In genomic region chr7:70356691-70357515, GRCm38 (mm10) we compare ENCODE assay signal across 9 mouse cellular contexts. TPM values are rescaled to one million over a fixed set of nuclear protein-coding genes. Genes with fewer than 3 reads are reported as not detected.
DNase-seq lines count a peak whose midpoint lies in the region; ATAC-seq lines count a peak whose summit lies in the region.
"Had no signal": no experiment of that assay in that cellular context is flagged by ENCODE, and none has a peak within 500 bp of the region (broad histone marks: within the 10 kb centered on the region; RNA-seq: fewer than 3 reads in every experiment).

No protein-coding gene starts in this region.

- peak overlapping the region; percentile 83 for H3K4me2 ChIP-seq in heart, embryonic 11.5 days
- H3K4me2 ChIP-seq in intestine, embryonic 14.5 days (ENCODE audit: low read length) = peak overlapping the region; percentile 60
- peak overlapping the region; percentile 75 for H3K4me2 ChIP-seq in midbrain, embryonic 13.5 days (replicated peaks)

- H3K9me3 ChIP-seq in heart, embryonic 11.5 days (replicated peaks; ENCODE audit: control insufficient read depth, low read length) = no peaks in the 10 kb centered on the region
- no peaks in the 10 kb centered on the region for H3K9me3 ChIP-seq in intestine, embryonic 14.5 days (ENCODE audit: control insufficient read depth, low read length)
- no peaks in the 10 kb centered on the region for H3K9me3 ChIP-seq in midbrain, embryonic 13.5 days

- DNase-seq in heart, postnatal 10 days = no peak
- DNase-seq in embryo, embryonic 11 days = peak; percentile 22
- no peak for DNase-seq in intestine, embryonic 14.5 days (ENCODE audit: low spot score)
- DNase-seq in cerebellum, postnatal 10 days = no peak
- DNase-seq in spleen, postnatal 10 days (ENCODE audit: low spot score in 2 of 2) = no peak
- DNase-seq in ovary, postnatal 36 days (ENCODE audit: low spot score) = no peak

- H3K9ac ChIP-seq in heart, embryonic 11.5 days (ENCODE audit: low read depth, low read length) = peak overlapping the region; percentile 95
- peak overlapping the region; percentile 99 for H3K9ac ChIP-seq in intestine, embryonic 14.5 days (ENCODE audit: low read length)
- H3K9ac ChIP-seq in midbrain, embryonic 13.5 days (replicated peaks) = peak overlapping the region; percentile 95

- H3K36me3 ChIP-seq in heart, embryonic 11.5 days (ENCODE audit: control insufficient read depth, insufficient read depth, low read length) = no peaks in the 10 kb centered on the region
- H3K36me3 ChIP-seq in intestine, embryonic 14.5 days (ENCODE audit: control insufficient read depth, insufficient read depth, low read length) = peaks cover 38% of the 10 kb centered on the region
- 0 out of 2 replicates have a peak, but pooled peaks cover 9% of the 10 kb centered on the region for H3K36me3 ChIP-seq in midbrain, embryonic 13.5 days

- peak overlapping the region; percentile 79 for H3K4me3 ChIP-seq in heart, embryonic 11.5 days (ENCODE audit: low read depth, low read length)
- H3K4me3 ChIP-seq in intestine, embryonic 14.5 days (ENCODE audit: low read depth, low read length) = peak overlapping the region; percentile 72
- H3K4me3 ChIP-seq in midbrain, embryonic 13.5 days (replicated peaks) = peak overlapping the region; percentile 81

- WGBS in heart, embryonic 11.5 days (ENCODE audit: insufficient replicate concordance) = 41% methylated on average over 3 of the region's 3 CpGs
- 31% methylated on average over 3 of the region's 3 CpGs for WGBS in intestine, embryonic 14.5 days
- 34% methylated on average over 3 of the region's 3 CpGs for WGBS in midbrain, embryonic 13.5 days

- no peak for ATAC-seq in heart, embryonic 11.5 days (replicated peaks; ENCODE audit: insufficient number of reproducible peaks, low FRiP score, low TSS enrichment)
- ATAC-seq in intestine, embryonic 14.5 days (replicated peaks; ENCODE audit: low FRiP score, low TSS enrichment, low read depth) = no peak
- no peak for ATAC-seq in midbrain, embryonic 13.5 days

- H3K27ac ChIP-seq in heart, embryonic 11.5 days (ENCODE audit: low read depth, low read length) = peak overlapping the region; percentile 50; the same call in 1 of the 2 replicates
- H3K27ac ChIP-seq in intestine, embryonic 14.5 days (ENCODE audit: low read depth) = peak overlapping the region; percentile 99; the same call in 1 of the 2 replicates
- peak overlapping the region; percentile 99 for H3K27ac ChIP-seq in midbrain, embryonic 13.5 days

- 0 out of 2 replicates have a peak, but pooled peaks cover 3% of the 10 kb centered on the region for H3K4me1 ChIP-seq in heart, embryonic 11.5 days (ENCODE audit: control insufficient read depth, insufficient read depth, low read length)
- H3K4me1 ChIP-seq in intestine, embryonic 14.5 days (replicated peaks; ENCODE audit: control insufficient read depth, insufficient read depth, low read length) = peaks cover 33% of the 10 kb centered on the region
- H3K4me1 ChIP-seq in midbrain, embryonic 13.5 days (replicated peaks) = 0 out of 2 replicates have a peak, but pooled peaks cover 10% of the 10 kb centered on the region

- intact Hi-C loops in heart, postnatal 10 days (cut with DNase I) = loop anchor here (10.0 kb wide), 1 partner anchor 1608 kb away; no protein-coding TSS in a partner anchor

- H3K27me3 ChIP-seq in heart, embryonic 11.5 days (ENCODE audit: control insufficient read depth, insufficient read depth, low read length) = peaks cover 30% of the 10 kb centered on the region
- no peaks in the 10 kb centered on the region for H3K27me3 ChIP-seq in intestine, embryonic 14.5 days (replicated peaks; ENCODE audit: control insufficient read depth, insufficient read depth, low read length)
- H3K27me3 ChIP-seq in midbrain, embryonic 13.5 days = peaks cover 63% of the 10 kb centered on the region
- H3K27me3 ChIP-seq: CH12.LX had no signal

RNA-seq across cellular contexts. Expression of gene Nr2f2, which starts 9.6 kb away (rescaled TPM):
- polyA plus RNA-seq in heart, embryonic 11.5 days (2014; fragmentation: Nextera tagmentation; extraction: Ambion mirVana) = 30.4 and 34.4 TPM in 2 replicates
- 10 to 100 TPM; 25.2 to 30.0 TPM for total RNA-seq in heart, postnatal 10 days (2021)
- 53.7 and 56.9 TPM in 2 replicates for polyA plus RNA-seq in intestine, embryonic 14.5 days (2014; fragmentation: Nextera tagmentation; extraction: Ambion mirVana)
- 132 and 143 TPM in 2 replicates for polyA plus RNA-seq in midbrain, embryonic 13.5 days (2015; fragmentation: Nextera tagmentation; extraction: Ambion mirVana)
- total RNA-seq: CH12.LX had no signal
